Mouse (Mus musculus): ENCODE results near the gene Samd4b. TPM values are rescaled to one million over a fixed set of nuclear protein-coding genes. Genes with fewer than 3 reads are reported as not detected.

Gene Samd4b
- total and polyA plus RNA-seq, 3 experiments: 61.0 to 146 (median 78.2) TPM

GRCm38 (mm10) chr7:28587644-28588043 lies 10.3 kb downstream of the Samd4b start:
- DNase-seq: no peak

DNA sequence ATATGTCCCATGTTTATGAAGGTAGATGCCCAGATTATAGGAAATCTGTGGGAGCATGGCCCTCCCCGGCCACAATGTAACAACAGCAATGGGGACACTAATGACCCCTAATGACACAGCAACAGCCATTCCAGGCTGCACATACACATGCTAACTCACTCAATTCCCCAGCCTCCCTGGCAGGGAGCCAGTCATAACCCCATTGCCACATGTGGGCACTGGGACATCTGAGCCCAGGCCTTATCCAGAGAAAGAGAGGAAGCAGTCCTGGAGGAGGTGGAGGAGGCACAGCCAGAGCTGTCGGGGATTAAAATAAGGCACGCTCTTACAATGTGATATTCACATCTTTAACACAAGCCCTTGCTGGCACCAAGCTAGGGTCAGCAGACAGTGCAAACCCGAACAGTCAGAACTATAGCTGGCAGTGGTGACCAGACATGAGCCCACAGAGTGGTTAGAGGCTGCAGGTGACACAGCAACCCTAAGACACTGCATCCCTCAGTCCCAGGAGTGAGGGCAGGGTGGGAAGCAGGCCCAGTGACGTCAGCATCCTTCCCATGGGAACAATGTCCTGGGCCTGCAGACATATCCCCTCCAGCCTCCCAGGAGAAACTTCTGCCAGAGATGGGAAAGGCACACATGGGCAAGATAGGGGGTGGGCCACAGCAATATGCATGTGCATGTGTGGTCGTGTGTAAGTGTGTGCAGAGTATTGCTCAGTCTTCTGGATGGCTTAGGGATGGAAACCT lies 11.1 kb downstream of the Samd4b start:
- peak; percentile 84 for DNase-seq

DNA sequence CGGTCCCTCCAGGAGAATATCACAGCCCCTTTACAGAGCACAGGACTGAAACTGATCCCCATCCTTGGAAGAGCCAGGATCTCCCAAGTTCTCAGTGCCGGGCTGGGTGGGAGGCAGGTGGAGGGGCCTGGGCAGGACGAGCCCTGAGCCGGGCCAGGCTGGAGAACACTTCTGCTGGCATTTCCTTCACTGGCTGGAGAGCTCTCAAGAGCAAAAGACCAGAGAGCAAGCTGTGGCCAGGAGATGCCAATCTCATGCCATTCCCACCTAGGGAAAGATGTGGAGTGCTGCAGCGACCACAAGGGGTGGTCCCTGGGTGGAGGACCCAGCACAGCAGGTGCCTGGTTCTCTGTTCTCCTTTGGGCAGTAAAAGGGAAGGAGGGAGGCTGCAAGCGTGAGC lies 12.9 kb downstream of the Samd4b start:
- no peak for DNase-seq

DNA sequence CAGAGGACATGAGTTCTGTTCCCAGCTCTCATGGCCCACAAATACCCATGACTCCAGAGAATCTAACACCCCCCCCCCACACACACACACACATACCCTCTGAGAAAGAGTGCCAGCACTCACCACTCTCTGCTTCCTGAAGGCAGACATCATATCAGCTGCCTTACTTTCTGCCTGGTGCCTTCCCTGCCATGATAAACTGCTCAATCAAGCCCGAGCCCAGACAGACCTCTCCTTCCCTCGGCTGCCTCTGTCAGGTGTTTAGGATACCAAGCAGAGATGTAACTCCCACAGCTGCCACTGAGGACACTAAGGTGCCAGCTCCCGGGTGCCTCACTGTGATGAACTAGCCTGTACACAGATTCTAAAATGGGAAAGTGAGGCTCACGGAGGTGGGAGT lies 13.5 kb downstream of the Samd4b start:
- no peak for DNase-seq

- no peak for DNase-seq
Observed at GRCm38 (mm10) chr7:28583570-28584344, 14.2 kb downstream of the Samd4b start.

- DNase-seq: no peak
Observed at GRCm38 (mm10) chr7:28582841-28583240, 15.1 kb downstream of the Samd4b start.

DNA sequence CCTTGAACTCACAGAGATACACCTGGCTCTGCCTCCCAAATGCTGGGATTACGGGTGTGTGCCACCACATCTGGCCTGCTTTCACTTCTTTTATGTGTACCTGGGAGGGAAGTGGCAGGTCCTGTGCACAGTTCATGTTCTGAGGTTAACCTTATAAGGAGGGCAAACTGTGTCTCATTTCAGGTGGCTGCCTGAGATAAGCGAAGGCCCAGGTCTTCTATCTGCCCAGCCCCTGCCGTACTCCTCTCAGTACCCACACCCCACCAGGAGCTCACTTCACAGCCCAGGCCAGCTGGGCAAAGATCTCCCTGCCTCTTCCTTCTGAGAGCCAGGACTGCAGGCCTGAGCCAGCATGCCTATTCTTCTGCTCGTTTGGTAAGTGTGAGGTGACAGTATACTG lies 16.2 kb downstream of the Samd4b start:
- DNase-seq: no peak

DNA sequence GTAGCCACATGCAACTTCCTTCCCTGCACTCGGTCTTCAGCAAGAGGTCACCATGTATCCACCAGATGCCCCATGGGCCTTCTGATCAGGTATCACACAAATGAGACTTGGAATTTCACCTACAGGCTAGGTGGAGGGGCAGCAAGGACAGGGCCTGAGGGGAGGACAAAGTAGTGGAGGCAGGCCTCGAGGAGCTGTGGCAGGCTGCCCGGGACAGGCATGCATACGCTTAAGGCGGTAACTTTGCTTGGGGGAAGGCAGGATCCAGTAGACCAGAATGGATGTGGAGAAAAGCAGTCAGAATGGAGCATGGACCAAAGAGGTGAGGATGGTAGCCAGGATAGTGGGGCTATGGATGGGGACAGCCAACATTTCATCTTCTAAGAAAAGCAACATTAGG lies 18.1 kb downstream of the Samd4b start:
- no peak for DNase-seq

GRCm38 (mm10) chr7:28578543-28579053 lies 19.3 kb downstream of the Samd4b start:
- DNase-seq: peak; percentile 52

DNA sequence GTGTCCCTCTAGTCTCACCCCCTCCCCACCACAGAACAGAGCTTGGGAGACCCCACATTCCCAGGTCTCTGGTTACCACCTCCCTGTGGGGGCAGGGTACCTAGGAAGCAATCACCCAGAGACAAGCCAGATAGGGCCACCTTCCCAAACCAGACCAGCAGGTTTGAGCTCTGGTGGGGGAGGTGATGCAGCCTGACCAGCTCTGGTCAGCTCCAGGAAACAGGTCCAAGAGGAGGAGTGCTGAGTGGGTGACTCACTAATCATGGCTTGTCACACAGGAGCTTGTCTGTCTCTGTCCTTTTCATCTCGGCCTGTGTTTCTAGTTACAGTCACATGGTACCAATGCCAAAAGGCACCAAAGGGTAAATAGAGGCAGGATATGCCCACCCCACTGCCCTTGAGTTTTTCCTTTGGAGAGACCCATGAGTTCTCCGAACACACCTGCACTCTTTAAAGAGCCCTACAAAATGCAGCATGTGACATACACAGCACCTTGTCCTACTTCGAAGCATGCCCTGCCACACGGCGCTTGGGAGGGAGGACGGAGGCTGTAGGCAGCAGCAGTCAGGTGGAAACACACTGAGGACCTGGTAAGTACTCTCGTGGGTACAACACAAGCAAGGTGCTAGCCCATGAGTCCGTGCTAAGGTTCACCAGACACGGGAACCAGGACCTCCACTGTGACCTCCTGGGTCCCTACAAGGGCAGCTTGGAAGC lies 20.0 kb downstream of the Samd4b start:
- peak; percentile 63 for DNase-seq

DNA sequence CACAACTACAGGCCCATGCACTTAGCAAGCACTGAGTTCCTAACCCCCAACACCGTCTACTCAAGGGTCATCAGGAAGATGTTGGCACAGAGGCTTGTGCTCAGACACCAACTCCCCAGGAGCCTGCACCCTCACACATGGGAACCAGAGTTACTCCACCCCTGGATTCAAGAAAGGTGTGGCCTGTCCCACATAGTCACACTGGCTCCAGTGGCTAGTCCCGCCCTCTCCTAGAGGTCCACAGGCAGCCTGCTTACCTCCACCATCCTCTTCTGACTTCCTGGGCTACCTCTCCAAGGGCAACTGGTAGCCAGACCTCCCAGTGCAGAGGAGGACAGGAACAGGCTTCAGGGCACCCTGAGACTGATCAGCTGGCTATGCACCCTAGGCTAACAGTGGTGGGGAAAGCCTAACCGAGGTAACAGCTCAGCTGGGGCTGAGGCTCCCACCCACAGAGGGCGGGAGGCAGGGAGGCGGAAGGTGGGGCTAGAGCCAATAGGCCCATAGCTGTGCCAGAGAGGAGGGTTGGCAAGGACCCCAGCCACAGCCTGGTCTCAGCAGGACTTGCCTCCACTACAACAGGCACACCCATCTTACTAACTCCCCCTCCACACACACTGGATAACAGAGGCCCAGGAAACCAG lies 21.6 kb downstream of the Samd4b start:
- DNase-seq: no peak

GRCm38 (mm10) chr7:28575597-28575996 lies 22.3 kb downstream of the Samd4b start:
- no peak for DNase-seq

GRCm38 (mm10) chr7:28573236-28573635 lies 24.7 kb downstream of the Samd4b start:
- no peak for DNase-seq

DNA sequence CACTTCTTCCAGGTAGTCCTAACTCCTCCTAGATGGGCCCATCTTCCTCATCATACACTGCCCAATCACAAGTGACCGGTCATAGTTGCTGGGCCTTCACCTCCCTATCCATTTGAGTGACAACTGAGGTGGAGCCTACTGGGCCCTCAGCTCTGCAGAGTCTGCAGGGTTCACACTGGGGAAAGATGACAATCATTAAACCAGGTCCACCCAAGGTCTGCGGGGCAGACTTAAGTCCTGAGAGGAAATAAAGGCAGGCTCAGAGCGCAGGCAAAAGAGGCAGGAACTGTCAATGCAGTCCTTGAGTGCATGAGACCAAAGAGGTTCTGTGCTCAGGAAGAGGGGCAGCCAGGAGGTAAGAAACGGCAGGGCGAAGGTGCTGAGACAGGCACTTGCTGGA lies 25.3 kb downstream of the Samd4b start:
- no peak for DNase-seq

DNA sequence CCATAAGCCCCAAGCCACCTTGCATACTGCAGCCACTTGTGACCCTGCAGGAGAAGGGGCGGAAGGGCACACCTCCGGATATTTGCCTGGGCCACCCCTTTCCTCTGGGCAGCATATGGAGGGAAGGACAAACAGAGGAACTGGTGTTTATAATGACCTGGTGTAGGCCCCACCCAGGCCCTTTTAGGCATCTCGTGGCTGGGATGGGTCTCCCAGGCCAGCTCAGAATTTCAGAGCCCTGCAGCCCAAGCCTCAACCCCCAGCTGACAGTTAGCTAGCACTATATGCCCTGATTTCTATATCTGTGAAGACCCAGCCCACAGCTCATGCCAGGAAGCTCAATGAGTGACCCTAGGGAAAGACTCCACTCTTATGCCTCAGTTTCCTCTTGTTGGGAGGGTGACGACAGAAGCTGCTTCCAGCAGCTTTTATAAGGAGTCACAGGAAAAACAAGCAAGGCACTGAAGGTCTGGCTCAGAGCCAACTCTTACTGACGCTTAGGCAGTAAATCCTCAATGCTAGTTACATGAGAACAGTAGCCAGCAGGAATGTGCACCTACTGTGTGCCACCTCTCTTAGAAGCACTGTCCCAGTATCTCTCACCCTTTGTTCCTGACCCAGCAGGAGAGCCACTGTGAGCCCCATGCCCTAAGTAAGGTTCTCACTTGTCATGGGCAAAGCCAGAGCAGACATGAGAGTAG lies 26.8 kb downstream of the Samd4b start:
- peak; percentile 71 for DNase-seq

DNA sequence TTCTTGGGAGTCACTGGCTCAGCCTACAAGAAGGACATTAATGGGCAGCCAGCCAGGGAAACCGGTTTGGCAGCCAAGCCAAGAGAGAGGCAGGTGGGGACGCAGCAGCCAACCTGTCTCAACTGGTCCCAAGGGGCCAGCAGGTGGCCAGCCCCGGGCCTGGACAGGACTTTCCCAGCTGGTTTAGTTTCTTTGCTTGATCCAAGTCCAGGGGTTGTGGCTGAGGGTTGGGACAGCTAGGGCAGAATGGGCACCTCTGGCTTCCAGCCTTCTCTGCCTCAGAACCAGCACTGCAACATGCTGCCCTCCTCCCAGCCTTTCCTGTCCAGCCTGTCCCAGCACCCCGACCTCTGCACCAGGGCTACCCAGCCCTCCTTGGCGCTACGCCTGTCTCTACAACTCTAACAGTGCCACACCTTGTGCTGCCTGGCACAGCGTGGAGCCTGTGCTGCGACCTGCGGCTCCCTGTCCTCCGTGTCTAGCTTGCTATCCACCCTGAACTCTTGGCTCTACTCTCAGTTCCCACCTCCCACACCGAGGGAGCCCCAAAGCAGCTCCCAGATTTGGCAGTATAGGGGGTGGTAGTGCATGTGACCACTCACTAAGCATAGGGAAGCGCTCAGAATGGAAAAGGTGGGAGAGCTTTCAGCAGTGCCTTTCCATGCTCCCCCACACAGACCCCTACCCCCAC lies 27.5 kb downstream of the Samd4b start:
- peak; percentile 66 for DNase-seq

DNA sequence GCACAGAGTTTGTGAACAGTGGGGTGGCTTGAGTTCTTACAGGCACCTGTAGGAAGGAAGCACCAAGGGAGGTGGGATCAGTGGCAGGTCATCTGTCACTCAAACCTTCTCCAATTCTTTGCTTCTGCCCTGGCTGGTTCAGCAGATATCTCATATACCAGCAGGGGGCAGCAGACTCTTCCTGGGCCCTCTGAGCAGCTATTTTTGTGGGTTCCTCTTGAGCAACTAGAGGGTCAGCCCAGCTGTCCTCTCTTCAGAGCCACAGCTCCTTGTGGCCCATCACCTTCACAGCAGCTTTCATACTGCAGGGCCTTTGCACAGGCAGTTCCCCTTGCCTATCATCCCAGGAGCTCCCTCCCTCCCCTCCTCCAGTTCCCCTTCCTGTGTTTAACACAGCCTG lies 29.7 kb downstream of the Samd4b start:
- DNase-seq: peak; percentile 58

GRCm38 (mm10) chr7:28567539-28567938 lies 30.4 kb downstream of the Samd4b start:
- no peak for DNase-seq

- DNase-seq: no peak
Observed at GRCm38 (mm10) chr7:28565407-28565806, 32.5 kb downstream of the Samd4b start.

DNA sequence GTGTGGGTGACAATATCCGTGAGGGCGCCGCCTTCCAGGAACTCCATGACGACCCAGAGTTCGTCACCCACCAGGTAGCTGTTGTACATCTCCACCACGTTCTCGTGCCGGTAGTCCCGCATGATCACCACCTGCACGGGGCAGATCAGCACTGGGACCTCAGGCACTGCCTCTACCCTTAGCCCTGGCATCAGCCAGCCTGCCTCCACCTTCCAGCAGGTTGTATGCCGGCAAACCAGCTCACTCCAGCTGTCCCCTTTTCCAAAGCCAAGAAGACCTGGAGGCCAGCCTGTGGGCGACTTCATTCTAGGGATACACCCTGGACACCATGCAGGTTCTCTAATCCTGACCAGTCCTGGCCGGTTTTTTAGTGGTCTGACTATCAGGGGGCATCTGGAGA lies 35.0 kb downstream of the Samd4b start:
- DNase-seq: no peak

DNA sequence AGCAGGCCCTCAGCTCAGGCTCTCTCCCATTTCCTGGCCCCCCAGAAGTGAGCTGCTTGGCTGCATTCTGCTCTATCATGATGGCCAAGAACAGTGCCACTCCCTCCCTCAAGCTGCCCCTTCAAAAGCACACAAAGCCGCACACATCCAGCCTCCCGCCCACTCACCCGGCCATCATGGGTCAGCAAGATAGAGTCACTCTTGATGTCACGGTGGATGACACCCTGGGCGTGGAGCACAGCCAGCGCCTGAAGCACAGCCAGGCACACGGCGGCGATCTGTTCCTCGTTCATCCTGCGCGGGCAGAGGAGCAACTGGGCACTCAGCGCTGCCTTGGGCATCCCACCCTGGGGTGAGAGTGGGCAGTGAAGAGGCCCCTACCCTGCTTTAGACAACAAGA lies 35.6 kb downstream of the Samd4b start:
- DNase-seq: no peak

Data from adrenal gland, adult 2 months (tissue).